ENCODE assay signal across 8 mouse cellular contexts in the genomic region with DNA sequence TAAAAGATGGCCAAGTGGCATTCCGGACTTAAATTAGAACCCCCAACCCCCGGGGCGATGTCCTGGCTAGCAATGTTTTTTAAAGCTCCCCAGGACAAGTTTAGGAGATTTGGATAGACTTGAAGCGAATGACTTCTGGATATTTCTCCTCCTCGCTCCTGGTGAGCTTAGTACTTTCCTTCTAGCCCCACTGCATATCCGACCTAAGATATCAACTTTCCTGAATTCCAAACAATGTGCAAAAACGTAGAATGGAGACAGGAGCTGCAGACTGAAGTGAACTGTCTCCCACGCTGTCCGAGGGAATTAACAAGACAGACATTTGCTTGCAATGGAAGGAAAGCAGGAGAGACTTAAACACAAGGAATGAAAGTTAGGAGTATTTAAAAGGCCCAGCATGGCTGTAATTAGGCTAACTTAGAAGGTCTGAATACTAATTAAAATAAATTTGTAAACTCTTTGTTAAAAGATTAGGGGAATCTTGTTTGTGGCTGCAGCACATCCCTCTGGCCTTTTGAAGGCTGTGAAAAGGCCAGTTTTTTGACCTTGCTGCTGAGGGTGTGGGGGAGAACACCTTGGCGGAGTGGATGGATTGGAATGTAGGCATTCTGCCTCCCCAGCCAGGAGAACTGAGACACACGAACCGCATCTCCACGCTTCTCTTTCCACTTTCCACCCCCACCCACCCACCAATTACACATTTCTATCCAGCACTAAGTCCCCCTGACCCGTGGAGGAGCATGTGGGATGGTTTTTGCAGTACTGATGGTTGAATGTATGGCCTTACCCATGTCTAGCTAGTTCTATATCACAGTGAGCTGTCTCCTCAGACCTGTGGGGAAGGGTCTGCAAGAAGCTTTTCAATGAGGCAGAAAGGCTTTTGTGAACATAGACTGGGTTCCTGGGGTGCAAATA. TPM values are rescaled to one million over a fixed set of nuclear protein-coding genes. Genes with fewer than 3 reads are reported as not detected.
A peak's percentile ranks its signal among the peaks of the same experiment; 100 is the strongest.
DNase-seq lines count a peak whose midpoint lies in the region; ATAC-seq and TF ChIP-seq lines count a peak whose summit lies in the region.

No protein-coding gene starts in this region.

- no peak for DNase-seq in lung, postnatal 0 days (ENCODE audit: low spot score)
- DNase-seq in lung, adult 2 months = no peak
- DNase-seq in liver, embryonic 14.5 days (ENCODE audit: low read depth in 3 of 3, low spot score in 3 of 3) = no peak
- no peak for DNase-seq in ovary, postnatal 36 days (ENCODE audit: low spot score)
- DNase-seq in right cerebral cortex, postnatal 10 days (ENCODE audit: low spot score in 2 of 2) = no peak
- DNase-seq in right cerebral cortex, adult 18-20 months = no peak
- no peak for DNase-seq in c-Kit-positive CD71-positive TER-119-positive erythroid progenitor cells, embryonic 14.5 days (ENCODE audit: low spot score)

- peaks cover 15% of the 10 kb centered on the region; the same call in 1 of the 2 replicates for H3K4me1 ChIP-seq in lung, postnatal 0 days (ENCODE audit: insufficient read depth, low read depth, low read length)
- H3K4me1 ChIP-seq in lung, adult 2 months (ENCODE audit: control insufficient read depth, insufficient read depth, low read length) = peaks cover 6% of the 10 kb centered on the region
- H3K4me1 ChIP-seq in forebrain, embryonic 16.5 days (replicated peaks; ENCODE audit: control insufficient read depth, insufficient read depth, low read length) = peaks cover 19% of the 10 kb centered on the region
- H3K4me1 ChIP-seq in liver, embryonic 14.5 days (replicated peaks; ENCODE audit: control insufficient read depth in 2 of 2, insufficient read depth in 2 of 2, low read length in 1 of 2) = peaks cover 0 to 5% of the 10 kb centered on the region in 2 experiments; a peak in 2 of 4 replicates

- H3K36me3 ChIP-seq in lung, postnatal 0 days (ENCODE audit: insufficient read depth, low read length) = no peaks in the 10 kb centered on the region
- no peaks in the 10 kb centered on the region for H3K36me3 ChIP-seq in forebrain, embryonic 16.5 days (ENCODE audit: control insufficient read depth, insufficient read depth)
- no peaks in the 10 kb centered on the region for H3K36me3 ChIP-seq in liver, embryonic 14.5 days (replicated peaks; ENCODE audit: control insufficient read depth, insufficient read depth, low read depth)

- TF ChIP-seq EP300 in lung, postnatal 0 days (IDR thresholded peaks at IDR 0.05) = no peak
- TF ChIP-seq EP300 in liver, embryonic 14.5 days (IDR thresholded peaks at IDR 0.05; ENCODE audit: low read depth) = no peak

- peak overlapping the region; percentile 82 for H3K4me2 ChIP-seq in lung, postnatal 0 days (replicated peaks; ENCODE audit: low read depth, low read length)
- peak overlapping the region; percentile 99 for H3K4me2 ChIP-seq in forebrain, embryonic 16.5 days (ENCODE audit: low read length)
- H3K4me2 ChIP-seq in liver, embryonic 14.5 days (ENCODE audit: low read depth) = peak overlapping the region; percentile 67

- ATAC-seq in lung, postnatal 0 days = no peak
- ATAC-seq in forebrain, embryonic 16.5 days = no peak
- no peak for ATAC-seq in liver, embryonic 14.5 days (ENCODE audit: insufficient read depth)

- no peaks in the 10 kb centered on the region for H3K9me3 ChIP-seq in lung, postnatal 0 days (ENCODE audit: low read length)
- no peaks in the 10 kb centered on the region for H3K9me3 ChIP-seq in forebrain, embryonic 16.5 days (ENCODE audit: control insufficient read depth, low read length)
- H3K9me3 ChIP-seq in liver, embryonic 14.5 days (ENCODE audit: control insufficient read depth, low read length) = no peaks in the 10 kb centered on the region

- peak overlapping the region; percentile 43; the same call in 1 of the 2 replicates for H3K4me3 ChIP-seq in lung, postnatal 0 days (ENCODE audit: low read depth, low read length)
- no peak overlapping the region for H3K4me3 ChIP-seq in lung, adult 2 months (replicated peaks; ENCODE audit: extremely low read depth, low read depth, low read length)
- peak overlapping the region; percentile 65 for H3K4me3 ChIP-seq in forebrain, embryonic 16.5 days (replicated peaks; ENCODE audit: low read length)
- H3K4me3 ChIP-seq in liver, embryonic 14.5 days (ENCODE audit: insufficient read depth in 1 of 2, low read depth in 2 of 2, low read length in 2 of 2) = peak overlapping the region in 1 of 2 experiments; percentile 48; a peak in 2 of 4 replicates

- WGBS in lung, postnatal 0 days = 24% methylated on average over 14 of the region's 14 CpGs
- WGBS in lung, adult 2 months = 40% methylated on average over 14 of the region's 14 CpGs
- 7% methylated on average over 14 of the region's 14 CpGs for WGBS in forebrain, embryonic 16.5 days
- 28% methylated on average over 14 of the region's 14 CpGs for WGBS in liver, embryonic 14.5 days (ENCODE audit: insufficient replicate concordance)

- no peak overlapping the region for H3K9ac ChIP-seq in lung, postnatal 0 days (replicated peaks; ENCODE audit: low read depth)
- H3K9ac ChIP-seq in forebrain, embryonic 16.5 days (replicated peaks; ENCODE audit: low read depth, low read length) = peak overlapping the region; percentile 26; the same call in 1 of the 2 replicates
- H3K9ac ChIP-seq in liver, embryonic 14.5 days (replicated peaks) = no peak overlapping the region

- H3K27me3 ChIP-seq in lung, postnatal 0 days (replicated peaks; ENCODE audit: insufficient read depth, low read length) = peaks cover 9% of the 10 kb centered on the region; the same call in 1 of the 2 replicates
- H3K27me3 ChIP-seq in forebrain, embryonic 16.5 days (replicated peaks; ENCODE audit: control insufficient read depth, insufficient read depth, low read length) = peaks cover 28% of the 10 kb centered on the region
- peaks cover 34% of the 10 kb centered on the region for H3K27me3 ChIP-seq in liver, embryonic 14.5 days (ENCODE audit: control insufficient read depth, insufficient read depth, low read length)

- TF ChIP-seq POLR2A in lung, adult 2 months (IDR thresholded peaks at IDR 0.05; ENCODE audit: borderline replicate concordance, extremely low read depth, low read depth, low read length) = no peak

- H3K27ac ChIP-seq in lung, postnatal 0 days (ENCODE audit: low read length) = no peak overlapping the region
- no peak overlapping the region for H3K27ac ChIP-seq in forebrain, embryonic 16.5 days (ENCODE audit: low read length)
- no peak overlapping the region for H3K27ac ChIP-seq in liver, embryonic 14.5 days

- TF ChIP-seq CTCF in lung, postnatal 0 days (IDR thresholded peaks at IDR 0.05) = no peak
- no peak for TF ChIP-seq CTCF in lung, adult 2 months (IDR thresholded peaks at IDR 0.05; ENCODE audit: insufficient read depth, low read length)
- TF ChIP-seq CTCF in liver, embryonic 14.5 days (IDR thresholded peaks at IDR 0.05; ENCODE audit: low read depth) = no peak

RNA-seq across cellular contexts. Expression of a gene that starts 0.8 kb away (rescaled TPM):
- polyA plus RNA-seq in lung, postnatal 0 days (2015; fragmentation: Nextera tagmentation; extraction: Ambion mirVana) = 1.8 and 2.1 TPM in 2 replicates
- 6.8 and 13.6 TPM in 2 replicates for polyA plus RNA-seq in lung, adult 2 months (2012; rRNA removed)
- polyA plus RNA-seq in forebrain, embryonic 16.5 days (2015; fragmentation: Nextera tagmentation; extraction: Ambion mirVana) = 5.7 and 5.9 TPM in 2 replicates
- polyA plus RNA-seq in liver, embryonic 14.5 days (2012; rRNA removed) = 2.5 and 2.7 TPM in 2 replicates
- 3.7 TPM in 2 replicates for polyA plus RNA-seq in liver, embryonic 14.5 days (2014; fragmentation: Nextera tagmentation; extraction: Ambion mirVana)
